Mouse (Mus musculus): Measurements from ENCODE around the gene Fbxw11.

Fbxw11 gene

DNA sequence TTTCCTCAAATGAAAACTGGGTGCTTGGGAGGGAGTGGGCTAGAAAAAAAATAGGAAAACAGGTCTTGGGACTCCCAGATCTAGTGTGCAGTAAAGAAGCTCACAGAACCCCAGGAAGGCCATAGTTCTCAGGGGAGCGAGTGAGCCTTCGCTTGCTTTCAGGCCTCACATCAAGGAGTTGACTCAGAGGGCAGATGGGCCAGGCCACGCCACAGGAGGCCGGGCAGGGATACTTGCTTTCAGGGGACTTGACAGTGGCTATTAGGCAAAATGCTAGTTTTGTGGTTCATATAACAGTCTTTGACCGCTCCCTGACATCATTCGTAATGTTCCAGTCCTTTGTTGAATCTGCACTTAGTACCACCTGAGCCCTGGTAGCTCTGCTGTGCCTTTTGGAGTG is 18.6 kb upstream of the Fbxw11 start:
- DNase-seq (ENCODE audit: low spot score) = no peak

DNA sequence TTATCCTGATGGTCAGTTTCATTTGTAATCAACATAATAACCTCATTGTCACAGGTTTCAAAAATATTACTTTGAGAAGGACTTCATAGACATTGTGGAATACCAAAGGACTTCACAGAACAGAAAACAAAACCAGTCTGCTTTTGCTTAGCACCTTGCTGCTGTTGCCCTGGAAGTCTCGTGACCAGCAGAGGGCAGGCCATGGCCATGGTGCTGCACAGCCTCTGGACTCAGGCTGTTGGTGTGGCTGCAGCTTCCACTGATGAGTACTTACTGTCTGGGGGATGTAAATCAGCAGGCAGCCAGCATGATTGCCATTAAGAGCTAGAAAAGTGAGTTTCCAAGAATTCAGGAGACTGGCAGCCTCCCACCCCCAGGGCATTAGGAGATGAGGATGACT is 16.8 kb upstream of the Fbxw11 start:
- DNase-seq (ENCODE audit: low spot score) = peak; percentile 78

DNA sequence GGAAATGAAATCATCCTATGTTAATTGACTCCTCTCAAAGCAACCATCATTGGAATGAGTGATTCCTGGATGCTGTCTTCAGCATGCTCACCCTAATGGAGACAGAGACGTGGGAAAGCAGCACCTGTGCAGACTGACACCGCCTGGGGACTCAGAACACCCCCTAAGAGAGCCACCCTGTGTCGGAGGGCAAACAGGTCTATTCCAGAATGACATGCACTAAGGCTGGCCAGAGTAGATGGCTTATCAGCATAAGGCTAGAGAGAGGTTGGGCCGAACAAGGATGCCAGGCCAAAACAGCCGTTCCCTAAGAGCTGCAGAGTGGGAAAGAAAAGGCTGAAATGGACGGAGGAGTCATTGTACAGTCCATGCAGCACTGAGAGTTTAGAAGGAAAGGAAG is 16.4 kb upstream of the Fbxw11 start:
- no peak for DNase-seq (ENCODE audit: low spot score)

DNA sequence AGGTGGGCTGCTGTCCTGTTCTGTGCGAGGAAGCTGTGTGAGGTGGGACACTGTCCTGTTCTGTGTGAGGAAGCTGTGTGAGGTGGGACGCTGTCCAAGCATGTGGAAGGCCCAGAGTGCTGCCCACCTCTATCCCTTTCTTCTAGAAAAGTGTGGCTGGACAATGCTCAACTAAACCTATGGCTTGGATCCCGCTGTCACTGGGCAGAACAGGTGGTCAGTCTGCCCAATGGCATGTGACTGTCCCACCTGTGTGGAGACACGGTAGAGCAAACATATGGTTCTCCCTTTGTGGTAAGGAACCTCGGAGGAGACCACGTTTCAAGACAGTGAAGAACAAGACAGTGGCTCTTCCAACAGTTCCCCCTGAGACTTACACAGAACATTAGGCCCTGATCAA is 14.6 kb upstream of the Fbxw11 start:
- no peak for DNase-seq (ENCODE audit: low spot score)

DNA sequence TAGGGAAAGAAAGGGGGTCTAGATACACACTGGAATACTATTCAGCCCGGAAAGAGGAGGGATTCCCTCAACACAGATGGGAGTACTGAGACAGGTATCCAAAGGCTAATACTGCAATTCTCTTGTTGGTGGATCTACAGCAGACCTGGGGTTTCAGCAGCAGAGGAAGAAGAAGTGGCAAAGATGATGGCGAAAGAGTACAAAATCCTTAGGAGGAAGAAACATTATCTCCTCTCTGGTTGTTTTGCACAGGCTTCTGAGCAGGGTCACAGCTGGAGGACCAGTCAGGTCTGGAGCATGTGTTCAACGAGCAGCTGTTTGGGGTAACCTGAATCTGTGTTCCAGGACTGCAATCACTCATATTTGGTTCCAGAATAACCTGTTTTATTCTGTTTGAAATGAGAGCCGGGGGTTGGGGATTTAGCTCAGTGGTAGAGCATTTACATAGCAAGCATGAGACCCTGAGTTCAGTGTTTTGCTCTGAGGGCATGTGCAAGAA is 12.8 kb upstream of the Fbxw11 start:
- no peak for DNase-seq (ENCODE audit: low spot score)

DNA sequence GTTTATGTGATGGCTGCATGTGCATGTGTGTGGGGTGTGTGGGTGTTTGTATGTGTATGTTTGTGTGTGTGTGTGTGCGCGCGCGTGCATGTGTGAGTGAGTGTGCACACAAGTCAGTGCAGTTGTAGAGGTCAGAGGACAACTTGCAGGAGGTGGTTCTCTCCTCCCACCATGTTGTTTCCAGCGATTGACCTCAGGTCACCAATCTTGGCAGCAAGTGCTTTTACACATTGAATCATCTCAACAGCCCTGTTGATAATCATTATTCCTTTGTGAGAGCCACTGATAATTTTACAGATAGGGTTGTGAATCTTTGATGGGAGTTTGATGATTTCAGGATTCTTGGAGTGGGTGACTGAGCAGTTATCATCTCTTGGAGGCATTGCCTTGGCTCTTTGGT is 9.9 kb upstream of the Fbxw11 start:
- DNase-seq (ENCODE audit: low spot score) = no peak

DNA sequence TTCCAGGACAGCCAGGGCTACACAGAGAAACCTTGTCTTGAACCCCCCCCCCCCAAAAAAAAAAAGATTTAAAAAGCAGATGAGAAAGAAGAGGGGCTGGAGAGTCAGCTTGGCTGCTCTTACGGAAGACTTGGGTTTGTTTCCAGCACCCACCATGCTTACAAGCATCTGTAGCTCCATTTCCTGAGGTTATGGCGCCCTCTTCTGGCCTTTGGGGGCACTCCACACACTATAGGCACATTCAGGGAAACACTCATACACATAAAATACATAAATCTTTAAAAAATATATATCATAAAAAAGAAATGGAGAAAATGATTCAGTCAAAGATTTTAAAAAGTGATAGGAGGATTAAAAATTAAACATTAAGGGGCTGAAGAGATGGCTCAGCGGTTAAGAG is 9.0 kb upstream of the Fbxw11 start:
- no peak for DNase-seq (ENCODE audit: low spot score)

DNA sequence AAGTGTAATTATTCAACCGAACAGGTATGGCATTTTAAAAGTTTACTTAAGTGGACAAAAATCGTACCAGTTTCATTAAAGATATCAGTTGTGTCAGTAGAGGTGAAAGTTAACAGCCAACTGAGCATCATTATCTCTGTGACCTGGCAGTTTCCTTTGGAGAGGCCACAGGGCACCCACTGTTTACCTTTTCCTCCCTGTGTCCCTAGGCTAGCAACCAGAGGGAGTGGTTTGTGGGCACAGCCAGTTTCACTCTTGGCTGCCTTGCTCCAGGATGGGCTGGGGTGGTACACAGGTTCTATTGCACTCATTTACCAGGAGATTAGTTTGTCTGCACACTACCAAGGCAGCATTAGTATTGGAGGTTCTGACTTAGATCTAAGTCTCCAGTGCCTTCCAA is 8.4 kb upstream of the Fbxw11 start:
- no peak for DNase-seq (ENCODE audit: low spot score)

DNA sequence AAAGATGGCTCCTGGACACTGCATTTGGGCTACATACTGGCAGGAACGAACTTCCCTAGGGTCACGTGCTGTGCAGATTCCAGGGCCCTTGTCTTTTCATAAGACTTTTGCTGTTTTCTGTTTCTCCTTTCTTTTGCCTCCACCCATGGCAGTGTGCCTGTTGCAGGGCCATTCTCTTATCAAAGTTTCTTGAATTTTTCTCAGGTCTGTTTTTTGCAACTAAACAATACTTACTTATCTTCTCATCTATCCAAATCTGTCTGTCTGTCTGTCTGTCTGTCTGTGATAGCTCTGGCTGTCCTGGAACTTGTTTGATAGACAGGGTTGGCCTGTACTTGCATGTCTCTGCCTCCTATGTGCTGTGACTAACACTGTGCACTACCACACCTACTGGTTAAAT is 7.7 kb upstream of the Fbxw11 start:
- DNase-seq (ENCODE audit: low spot score) = no peak

DNA sequence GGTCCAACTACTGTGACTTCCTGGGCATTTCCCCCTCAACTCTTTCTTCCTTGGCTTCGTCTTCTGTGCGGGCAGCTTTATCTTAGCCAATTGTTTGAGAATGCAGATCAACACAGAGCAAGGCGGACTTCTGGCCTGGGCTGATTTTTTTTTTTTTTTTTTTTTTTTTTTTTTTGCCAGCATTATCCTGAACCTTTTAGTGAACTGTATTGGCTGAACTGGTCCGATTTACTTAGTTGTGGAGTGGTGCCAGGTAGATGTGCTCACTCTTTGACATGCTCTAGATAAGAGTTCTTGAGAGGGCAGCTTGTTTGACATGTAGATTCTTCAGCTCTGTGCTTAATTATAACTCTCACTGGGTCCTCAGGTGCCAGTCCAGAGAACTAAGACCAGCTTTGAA is 6.2 kb upstream of the Fbxw11 start:
- DNase-seq (ENCODE audit: low spot score) = no peak

DNA sequence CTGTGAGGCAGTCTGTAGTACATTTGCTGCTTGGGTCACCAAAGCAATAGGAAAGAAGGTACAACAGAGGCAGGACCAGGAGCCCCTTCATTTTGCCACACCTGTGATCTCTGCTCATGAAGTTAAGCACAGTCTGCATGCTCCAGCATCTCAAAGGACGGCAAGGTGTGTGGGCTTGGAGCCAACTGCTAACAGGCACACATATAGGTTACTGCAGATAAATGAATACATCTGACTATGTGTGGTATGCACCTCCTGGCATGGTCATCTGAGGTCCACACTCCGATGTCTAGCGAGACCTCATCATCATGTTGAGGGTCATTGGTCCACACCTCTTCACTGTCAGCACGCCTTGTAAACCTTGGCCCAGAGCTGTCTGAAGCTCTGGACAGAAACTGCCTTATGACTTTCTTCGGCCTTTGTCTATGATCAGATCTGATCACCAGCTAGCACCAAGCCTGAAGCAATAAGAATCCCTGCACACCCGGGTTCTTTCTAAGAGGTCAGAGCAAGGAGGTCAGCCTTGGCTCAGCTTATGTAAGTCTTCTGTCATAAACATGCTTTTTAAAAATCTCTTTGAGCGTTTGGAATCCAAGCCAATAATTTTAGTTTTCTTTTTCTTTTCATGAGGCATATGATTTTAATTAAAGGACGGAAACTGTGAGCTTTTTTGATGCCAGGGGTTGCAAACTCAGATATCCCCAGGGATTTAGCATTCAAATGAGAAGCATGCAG is 3.8 kb upstream of the Fbxw11 start:
- DNase-seq (ENCODE audit: low spot score) = no peak

DNA sequence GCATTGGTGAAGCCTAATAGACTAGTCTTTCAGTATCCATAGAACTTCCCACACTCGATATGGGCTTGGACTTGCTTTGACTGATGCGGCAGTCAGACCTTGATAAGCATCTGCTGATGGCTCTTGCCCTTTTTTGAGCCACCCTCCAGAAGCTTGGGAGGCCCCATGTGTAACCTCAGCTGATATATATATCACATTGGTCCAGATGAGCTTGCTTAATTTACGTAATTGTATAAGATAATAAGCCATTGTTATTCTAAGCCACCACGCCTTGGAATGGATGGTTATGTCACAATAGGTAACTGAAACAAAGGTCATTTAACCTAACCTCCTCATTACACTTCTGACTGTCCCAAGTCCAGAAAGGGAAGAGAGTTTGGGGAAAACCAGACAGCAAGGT is 1.9 kb upstream of the Fbxw11 start:
- no peak for DNase-seq (ENCODE audit: low spot score)

DNA sequence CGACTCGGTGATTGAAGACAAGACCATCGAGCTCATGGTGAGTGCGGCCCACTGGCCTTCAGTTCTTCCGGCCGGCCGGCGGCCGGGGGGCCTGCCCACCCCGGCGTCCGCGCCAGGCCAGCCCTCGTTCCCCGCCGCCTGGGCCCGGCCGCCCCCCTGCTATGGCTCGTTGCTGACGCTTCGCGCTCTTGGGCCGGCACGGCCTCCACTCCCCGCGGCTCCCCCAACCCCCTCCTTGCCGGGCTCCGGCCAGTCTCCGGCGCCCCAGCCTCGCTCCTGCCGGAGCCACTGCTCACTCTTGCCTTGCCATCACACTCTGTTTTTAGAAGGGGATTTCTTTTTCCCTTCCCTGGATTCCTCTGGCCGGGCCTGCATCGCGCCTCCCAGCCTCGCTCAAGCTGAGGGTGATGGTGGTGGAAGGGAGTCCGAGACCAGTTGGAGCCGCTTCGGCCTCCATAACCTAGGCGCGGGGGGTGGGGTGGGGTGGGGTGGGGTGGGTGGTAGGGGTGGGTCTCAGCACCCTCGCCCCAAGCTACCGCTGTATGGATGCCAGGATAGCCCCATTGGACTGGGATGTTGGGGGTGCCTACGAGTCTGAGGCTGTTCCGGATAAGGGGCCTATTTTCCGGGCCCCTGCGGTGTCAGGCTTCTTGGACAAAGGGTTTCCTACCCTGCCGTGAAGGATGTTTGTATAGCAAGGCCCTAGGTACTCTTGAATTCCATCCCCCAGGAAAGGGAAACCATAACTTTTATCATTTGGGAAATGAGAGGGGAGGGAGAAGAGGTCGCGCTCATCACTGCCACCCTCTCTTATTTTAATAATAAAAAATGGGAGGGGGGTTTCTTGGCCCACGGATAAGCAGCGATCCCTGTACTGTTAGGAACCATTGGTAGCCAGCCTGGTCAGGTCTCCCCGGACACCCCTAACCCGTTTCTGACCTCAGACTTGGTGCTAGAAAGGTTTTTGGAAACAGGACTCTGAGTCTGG is 669 bp downstream of the Fbxw11 start:
- peak; percentile 75 for DNase-seq (ENCODE audit: low spot score)

DNA sequence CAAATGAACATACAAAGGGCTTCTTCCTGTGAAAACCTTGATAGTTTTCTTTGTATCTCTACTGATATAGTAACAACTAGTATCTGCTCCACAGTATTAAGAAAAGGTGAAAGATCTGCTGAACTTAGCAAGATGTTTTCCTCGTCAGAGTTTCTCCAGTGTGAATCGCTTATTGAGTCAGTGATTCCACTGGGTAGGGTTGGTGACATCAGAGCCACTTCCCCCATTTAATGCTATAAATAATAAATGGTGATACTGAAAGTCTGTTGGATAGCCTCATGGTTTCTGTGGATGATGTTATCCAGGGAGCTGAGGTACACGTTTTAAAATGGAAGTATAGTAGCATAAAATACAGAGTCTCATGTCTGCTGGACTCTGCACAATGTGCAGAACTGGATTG is 1.5 kb downstream of the Fbxw11 start:
- DNase-seq (ENCODE audit: low spot score) = peak; percentile 36

DNA sequence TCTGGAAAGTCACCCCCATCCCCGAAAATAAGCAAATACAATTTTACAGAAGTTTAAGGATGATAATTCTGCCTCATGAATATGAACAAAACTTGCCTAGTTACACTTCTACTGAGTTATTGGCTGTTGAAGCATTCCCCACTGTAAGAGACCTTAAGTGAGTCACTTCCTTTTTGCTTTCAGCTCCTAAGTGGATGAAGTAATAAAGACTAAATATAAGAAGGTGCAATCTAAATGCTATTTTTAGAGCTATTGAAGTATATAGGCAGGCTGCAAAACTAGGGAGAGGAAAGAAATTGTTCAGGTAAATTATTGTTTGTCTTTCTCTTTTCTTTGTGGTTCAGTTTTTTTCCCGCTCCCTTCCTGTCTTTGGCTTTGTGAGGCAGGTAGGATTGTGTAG is 4.7 kb downstream of the Fbxw11 start:
- DNase-seq (ENCODE audit: low spot score) = no peak

DNA sequence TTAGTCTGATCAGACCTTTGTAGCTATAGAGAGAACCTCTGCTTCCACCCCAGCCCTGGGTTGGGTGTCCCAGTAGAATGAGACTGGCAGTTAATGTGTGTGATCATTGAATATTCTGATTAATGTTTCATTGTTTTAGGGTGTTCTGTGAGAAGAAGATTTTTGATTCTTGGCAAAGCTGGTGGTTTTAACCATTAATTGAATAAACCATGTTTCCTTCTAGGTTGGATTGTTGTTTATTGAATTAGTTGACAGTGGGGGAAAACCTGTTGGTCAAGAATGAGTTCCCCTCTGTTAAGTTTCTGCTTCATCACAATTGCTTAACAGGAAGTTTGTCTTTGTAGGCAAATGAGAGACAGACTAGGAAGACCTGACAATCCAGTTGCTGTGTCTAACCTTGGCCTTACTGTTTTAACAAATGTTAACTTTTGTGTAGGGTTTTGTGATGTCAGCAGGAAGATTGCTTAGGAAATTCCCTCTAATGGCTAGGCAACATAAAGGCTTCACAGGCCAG is 7.8 kb downstream of the Fbxw11 start:
- DNase-seq (ENCODE audit: low spot score) = no peak

DNA sequence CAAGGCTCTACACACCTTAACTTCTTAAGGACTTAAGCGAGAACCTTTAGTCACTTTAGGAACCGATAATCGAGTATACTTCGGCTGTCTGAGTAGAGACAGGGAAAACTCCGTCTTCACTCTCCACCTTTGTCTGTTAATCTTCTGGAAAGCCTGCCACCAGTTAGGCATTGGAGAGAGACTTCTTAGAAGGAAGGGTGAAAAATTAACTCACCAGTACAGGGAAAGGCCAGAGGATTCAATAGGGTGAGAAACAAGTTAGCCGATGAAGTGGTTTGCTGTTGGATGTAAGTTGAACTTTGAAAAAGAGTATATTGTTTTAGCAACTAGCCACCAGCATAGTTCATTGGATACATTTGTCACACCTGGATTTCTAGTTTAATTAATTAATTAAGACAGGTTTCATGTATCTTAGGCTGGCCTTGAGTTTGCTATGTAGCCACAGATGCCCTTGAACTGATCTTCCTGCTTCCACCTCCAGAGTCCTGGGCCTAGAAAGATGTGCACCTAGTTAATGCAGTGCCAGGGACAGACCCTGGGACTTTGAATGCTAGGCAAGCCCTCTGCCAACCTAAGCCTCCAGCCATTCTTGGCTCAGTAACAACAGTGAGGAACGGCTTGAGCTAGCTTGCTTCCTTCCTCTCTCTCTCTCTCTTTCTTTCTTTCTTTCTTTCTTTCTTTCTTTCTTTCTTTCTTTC is 8.5 kb downstream of the Fbxw11 start:
- DNase-seq (ENCODE audit: low spot score) = no peak

DNA sequence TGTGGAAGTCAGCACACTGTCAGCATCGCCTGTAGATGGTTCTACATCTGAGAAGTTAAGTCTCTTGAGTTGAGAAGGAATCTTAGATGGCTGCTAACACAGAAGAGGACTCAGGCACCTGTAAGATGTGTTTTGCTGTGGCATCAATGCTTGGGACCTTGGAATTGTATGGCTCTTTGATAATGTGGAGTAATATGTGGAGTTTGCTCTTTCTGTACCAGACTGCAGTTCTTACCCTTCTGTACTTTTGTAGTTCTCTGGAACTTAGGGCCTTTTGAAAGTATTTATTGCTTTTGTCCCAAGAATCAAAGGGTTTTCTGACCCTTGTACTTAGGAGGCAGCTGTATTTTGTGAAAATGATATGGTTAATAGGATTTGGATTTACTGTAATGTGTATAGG is 9.2 kb downstream of the Fbxw11 start:
- DNase-seq (ENCODE audit: low spot score) = no peak

DNA sequence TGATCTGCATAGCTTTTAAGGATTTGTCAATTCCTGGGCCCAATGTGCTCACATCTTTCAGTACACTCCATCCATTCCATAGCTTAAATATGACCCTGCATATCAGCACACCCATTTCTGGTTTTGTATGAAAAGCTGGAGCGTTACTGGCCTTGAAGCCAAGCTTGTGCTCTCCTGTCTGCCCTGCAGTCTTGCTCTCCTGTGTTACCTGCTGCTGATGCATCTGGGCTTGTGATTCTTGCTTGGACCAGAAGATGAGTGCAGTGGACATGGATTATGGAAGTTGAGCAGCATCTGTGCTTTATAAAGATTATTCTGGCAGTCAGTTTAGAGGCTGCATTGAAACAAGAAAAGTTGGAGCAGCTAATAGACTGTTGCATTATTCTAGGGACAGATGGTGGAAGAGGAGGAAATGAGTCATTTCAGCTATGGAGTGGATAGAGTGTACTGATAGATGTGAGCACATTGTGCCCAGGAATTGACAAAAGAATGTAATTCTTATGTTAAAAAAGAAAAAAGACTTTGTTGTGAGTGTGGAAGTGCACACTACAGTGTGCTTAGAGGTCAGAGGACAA is 19.6 kb downstream of the Fbxw11 start:
- DNase-seq (ENCODE audit: low spot score) = no peak

DNA sequence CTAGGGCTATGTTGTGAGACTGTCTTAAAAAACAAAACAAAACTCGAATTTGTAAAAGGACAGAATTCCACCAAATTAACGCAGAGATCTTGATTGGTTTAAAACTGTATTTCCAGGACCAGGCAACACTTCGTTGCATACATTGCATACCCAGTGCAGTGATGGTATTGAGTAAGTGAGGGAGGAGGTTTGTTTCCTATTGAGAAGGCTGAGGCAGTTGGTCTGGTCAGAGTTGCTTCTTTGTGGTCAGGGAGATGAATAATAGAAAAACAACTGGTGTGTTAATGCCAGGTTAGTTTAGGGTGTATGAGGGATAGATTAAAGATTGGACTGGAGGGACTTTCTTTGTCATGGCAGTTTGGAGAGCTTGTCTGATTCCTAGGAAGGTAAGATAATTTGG is 23.1 kb downstream of the Fbxw11 start:
- no peak for DNase-seq (ENCODE audit: low spot score)

DNA sequence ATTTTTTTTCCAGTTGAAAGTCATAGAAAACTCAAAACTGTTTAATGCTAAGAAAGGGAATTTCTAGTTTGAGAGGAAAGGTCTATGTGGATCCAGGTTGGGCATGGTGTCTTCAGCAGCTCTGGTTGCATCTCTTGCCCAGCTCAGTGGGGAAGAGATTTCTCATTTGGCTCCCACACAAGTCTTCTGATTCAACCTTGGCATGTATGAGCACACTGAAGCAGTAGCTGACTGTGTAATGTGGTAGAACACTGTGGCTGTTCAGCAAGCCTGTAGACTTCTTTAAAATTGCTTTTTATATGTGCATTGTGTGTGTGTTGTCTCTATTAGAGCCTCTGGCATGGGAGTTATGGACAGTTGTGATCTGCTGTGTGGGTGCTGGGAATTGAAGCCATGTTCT is 24.5 kb downstream of the Fbxw11 start:
- no peak for DNase-seq (ENCODE audit: low spot score)

DNA sequence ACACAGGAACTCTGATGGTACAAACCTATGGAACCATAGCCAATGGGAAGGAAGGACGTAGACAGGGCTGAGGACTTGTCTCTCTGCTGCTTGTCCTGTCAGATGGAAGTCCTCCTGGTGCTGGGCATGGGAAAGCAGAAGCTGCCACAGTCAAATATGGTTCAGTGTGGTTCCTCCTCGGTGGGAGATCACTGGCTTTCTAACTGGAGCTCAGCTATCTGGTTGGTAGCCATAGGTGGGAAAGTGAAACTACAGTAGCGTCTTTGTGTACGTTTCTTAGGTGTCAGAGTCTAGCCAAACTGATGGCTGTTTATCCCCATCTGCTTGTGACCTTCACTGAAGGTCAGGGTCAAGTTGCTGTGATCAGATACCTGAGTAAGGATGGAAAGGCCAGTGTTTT is 29.0 kb downstream of the Fbxw11 start:
- no peak for DNase-seq (ENCODE audit: low spot score)

All from MN1 (cell line).